Mouse (Mus musculus): Measurements from ENCODE around the gene Chrna10. TPM values are rescaled to one million over a fixed set of nuclear protein-coding genes. Genes with fewer than 3 reads are reported as not detected.

The Chrna10 gene
- polyA plus RNA-seq, 1 experiment from 2014 or later = not detected

DNA sequence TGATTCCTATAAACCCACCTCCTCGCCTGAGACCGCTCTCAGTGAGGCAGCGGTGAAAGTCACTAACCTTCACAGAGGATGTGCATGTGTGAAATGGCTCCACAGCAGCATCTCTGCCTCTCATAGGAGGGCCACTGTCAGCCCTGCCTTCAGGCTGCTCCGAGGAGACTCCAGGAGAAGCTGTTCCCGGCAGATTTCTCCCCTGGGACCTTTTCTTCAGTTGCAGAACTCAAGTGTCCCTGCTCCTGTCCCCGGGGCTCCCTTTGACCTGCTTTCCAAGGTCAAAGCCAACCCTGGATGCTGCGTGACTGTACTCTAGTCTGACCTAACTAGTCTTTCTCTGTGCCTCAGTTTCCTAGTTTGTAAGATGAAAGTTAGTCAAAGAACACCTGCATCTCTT is 7.5 kb downstream of the Chrna10 start, which contains the start of gene Art5:
Art5 (minus strand) TSS at position 319 of the 400 bp plus-strand sequence.
- no peaks in the 10 kb centered on the region for H3K36me3 ChIP-seq (ENCODE audit: control insufficient read depth, insufficient read depth, low read length)
- no peak for DNase-seq (ENCODE audit: low spot score)
- no peaks in the 10 kb centered on the region for H3K9me3 ChIP-seq (ENCODE audit: control insufficient read depth, low read length)
- H3K27me3 ChIP-seq (ENCODE audit: control insufficient read depth, insufficient read depth, low read length) = no peaks in the 10 kb centered on the region
- no peak within 1 kb of the TSS for H3K4me3 ChIP-seq (ENCODE audit: low read depth, low read length)
- 71% methylated on average over 7 of the region's 7 CpGs for WGBS
- H3K4me2 ChIP-seq (ENCODE audit: low read depth) = no peak within 1 kb of the TSS
- H3K4me1 ChIP-seq (ENCODE audit: control insufficient read depth, insufficient read depth, low read length) = no peaks in the 10 kb centered on the region
- no peak within 1 kb of the TSS for H3K27ac ChIP-seq (ENCODE audit: low read depth, low read length)
- ATAC-seq (ENCODE audit: insufficient read depth, low FRiP score, low TSS enrichment) = no peak
- no peak within 1 kb of the TSS for H3K9ac ChIP-seq (ENCODE audit: low read length)

DNA sequence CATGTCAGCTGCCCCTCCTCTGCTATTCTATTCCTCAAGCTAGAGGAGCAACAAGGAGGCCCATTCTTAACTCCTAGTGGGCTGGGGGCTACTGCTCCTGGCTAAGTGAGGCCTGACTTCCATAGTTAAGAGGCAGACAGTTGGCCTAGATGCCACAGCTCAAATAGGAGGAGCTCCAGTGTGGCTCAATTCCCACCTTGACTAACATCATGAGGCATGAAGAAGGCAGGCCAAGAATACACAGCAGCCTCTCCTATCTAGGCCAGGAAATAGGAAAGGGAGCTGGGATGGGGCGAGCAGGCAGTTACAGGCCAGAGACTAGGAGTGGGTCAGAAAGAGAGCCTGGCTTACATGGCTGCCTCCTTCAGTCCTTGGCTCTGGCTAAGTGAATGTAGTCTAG is 8.4 kb downstream of the Chrna10 start:
- H3K4me3 ChIP-seq (ENCODE audit: low read depth, low read length) = no peak overlapping the region
- DNase-seq (ENCODE audit: low spot score) (no peak), ATAC-seq (ENCODE audit: insufficient read depth, low FRiP score, low TSS enrichment) (no peak)
- H3K4me1 ChIP-seq (ENCODE audit: control insufficient read depth, insufficient read depth, low read length) = no peaks in the 10 kb centered on the region
- H3K27me3 ChIP-seq (ENCODE audit: control insufficient read depth, insufficient read depth, low read length) = no peaks in the 10 kb centered on the region
- no peak overlapping the region for H3K9ac ChIP-seq (ENCODE audit: low read length)
- no peaks in the 10 kb centered on the region for H3K9me3 ChIP-seq (ENCODE audit: control insufficient read depth, low read length)
- WGBS = 85% methylated on average over 1 of the region's 1 CpGs
- H3K27ac ChIP-seq (ENCODE audit: low read depth, low read length) = no peak overlapping the region
- H3K4me2 ChIP-seq (ENCODE audit: low read depth) = no peak overlapping the region
- H3K36me3 ChIP-seq (ENCODE audit: control insufficient read depth, insufficient read depth, low read length) = no peaks in the 10 kb centered on the region

DNA sequence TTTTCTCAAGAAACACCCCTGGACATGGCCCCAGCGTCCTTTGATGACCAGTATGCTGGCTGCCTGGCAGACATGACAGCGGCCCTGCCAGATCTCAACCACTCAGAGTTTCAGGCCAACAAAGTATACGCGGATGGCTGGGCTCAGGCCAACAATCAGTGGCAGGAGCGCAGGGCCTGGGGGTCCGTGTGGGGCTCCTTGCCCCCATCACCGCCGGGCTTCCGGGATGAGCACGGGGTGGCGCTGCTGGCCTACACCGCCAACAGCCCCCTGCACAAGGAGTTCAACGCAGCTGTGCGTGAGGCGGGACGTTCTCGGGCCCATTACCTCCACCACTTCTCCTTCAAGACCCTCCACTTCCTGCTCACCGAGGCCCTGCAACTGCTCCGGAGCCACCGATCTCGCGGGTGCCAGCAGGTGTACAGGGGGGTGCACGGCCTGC is 9.9 kb downstream of the Chrna10 start:
- peak overlapping the region; percentile 45 for H3K9ac ChIP-seq (ENCODE audit: low read length)
- ATAC-seq (ENCODE audit: insufficient read depth, low FRiP score, low TSS enrichment) (no peak), DNase-seq (ENCODE audit: low spot score) (no peak)
- no peaks in the 10 kb centered on the region for H3K9me3 ChIP-seq (ENCODE audit: control insufficient read depth, low read length)
- H3K4me1 ChIP-seq (ENCODE audit: control insufficient read depth, insufficient read depth, low read length) = no peaks in the 10 kb centered on the region
- H3K27ac ChIP-seq (ENCODE audit: low read depth, low read length) = no peak overlapping the region
- 28% methylated on average over 22 of the region's 23 CpGs for WGBS
- H3K36me3 ChIP-seq (ENCODE audit: control insufficient read depth, insufficient read depth, low read length) = no peaks in the 10 kb centered on the region
- peak overlapping the region; percentile 19; the same call in 1 of the 2 replicates for H3K4me3 ChIP-seq (ENCODE audit: low read depth, low read length)
- peak overlapping the region; percentile 42 for H3K4me2 ChIP-seq (ENCODE audit: low read depth)
- H3K27me3 ChIP-seq (ENCODE audit: control insufficient read depth, insufficient read depth, low read length) = no peaks in the 10 kb centered on the region

DNA sequence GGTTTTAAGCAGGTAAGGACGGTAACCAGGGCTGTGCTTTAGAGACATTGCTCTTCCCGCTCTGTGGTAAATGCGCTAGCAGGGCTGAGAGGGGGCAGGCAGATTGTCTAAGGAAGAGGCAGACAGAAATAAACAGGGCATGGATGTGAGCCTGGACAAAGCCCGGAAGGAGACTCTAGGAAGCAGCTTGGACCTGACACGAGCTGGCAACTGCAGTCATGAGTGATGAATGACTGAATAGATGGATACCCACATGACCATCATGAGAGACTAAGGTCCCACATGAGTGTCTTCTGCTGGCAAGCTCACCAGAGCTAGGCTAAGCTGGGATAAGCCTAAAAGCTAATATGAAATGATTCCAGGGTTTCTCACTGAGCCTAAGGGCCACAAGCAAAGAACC is 12.5 kb downstream of the Chrna10 start:
- DNase-seq (ENCODE audit: low spot score) = no peak
- Histone ChIP-seq H3K27me3 (ENCODE audit: control insufficient read depth, insufficient read depth, low read length) (no peaks in the 10 kb centered on the region), H3K4me2 (ENCODE audit: low read depth) (no peak overlapping the region), H3K4me3 (ENCODE audit: low read depth, low read length) (no peak overlapping the region), H3K4me1 (ENCODE audit: control insufficient read depth, insufficient read depth, low read length) (peaks cover 6% of the 10 kb centered on the region; the same call in 1 of the 2 replicates), H3K9ac (ENCODE audit: low read length) (no peak overlapping the region), H3K27ac (ENCODE audit: low read depth, low read length) (no peak overlapping the region), H3K36me3 (ENCODE audit: control insufficient read depth, insufficient read depth, low read length) (no peaks in the 10 kb centered on the region), H3K9me3 (ENCODE audit: control insufficient read depth, low read length) (no peaks in the 10 kb centered on the region)
- WGBS = 80% methylated on average over 5 of the region's 5 CpGs
- no peak for ATAC-seq (ENCODE audit: insufficient read depth, low FRiP score, low TSS enrichment)

DNA sequence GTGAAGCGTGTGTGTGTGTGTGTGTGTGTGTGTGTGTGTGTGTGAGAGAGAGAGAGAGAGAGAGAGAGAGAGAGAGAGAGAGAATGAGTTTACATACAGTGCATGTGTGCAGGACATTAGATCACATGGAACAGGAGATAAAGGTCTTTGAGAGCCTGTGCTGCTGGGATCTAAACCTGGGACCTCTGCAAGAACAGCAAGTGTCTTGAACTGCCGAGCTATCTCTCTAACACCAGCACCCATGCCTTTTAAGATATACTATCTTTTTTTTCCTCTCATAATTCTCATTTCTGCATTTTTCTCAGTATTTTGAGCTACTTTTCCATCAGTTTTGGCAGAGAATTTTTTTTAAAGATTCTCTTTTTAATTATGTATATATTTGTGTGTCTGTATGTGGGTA is 13.1 kb downstream of the Chrna10 start:
- no peak overlapping the region for H3K27ac ChIP-seq (ENCODE audit: low read depth, low read length)
- no peak overlapping the region for H3K4me2 ChIP-seq (ENCODE audit: low read depth)
- WGBS = 94% methylated on average over 2 of the region's 2 CpGs
- H3K4me3 ChIP-seq (ENCODE audit: low read depth, low read length) = no peak overlapping the region
- no peak for DNase-seq (ENCODE audit: low spot score)
- ATAC-seq (ENCODE audit: insufficient read depth, low FRiP score, low TSS enrichment) = no peak
- H3K4me1 ChIP-seq (ENCODE audit: control insufficient read depth, insufficient read depth, low read length) = peaks cover 6% of the 10 kb centered on the region; the same call in 1 of the 2 replicates
- H3K9me3 ChIP-seq (ENCODE audit: control insufficient read depth, low read length) = no peaks in the 10 kb centered on the region
- H3K27me3 ChIP-seq (ENCODE audit: control insufficient read depth, insufficient read depth, low read length) = no peaks in the 10 kb centered on the region
- no peak overlapping the region for H3K9ac ChIP-seq (ENCODE audit: low read length)
- H3K36me3 ChIP-seq (ENCODE audit: control insufficient read depth, insufficient read depth, low read length) = no peaks in the 10 kb centered on the region

DNA sequence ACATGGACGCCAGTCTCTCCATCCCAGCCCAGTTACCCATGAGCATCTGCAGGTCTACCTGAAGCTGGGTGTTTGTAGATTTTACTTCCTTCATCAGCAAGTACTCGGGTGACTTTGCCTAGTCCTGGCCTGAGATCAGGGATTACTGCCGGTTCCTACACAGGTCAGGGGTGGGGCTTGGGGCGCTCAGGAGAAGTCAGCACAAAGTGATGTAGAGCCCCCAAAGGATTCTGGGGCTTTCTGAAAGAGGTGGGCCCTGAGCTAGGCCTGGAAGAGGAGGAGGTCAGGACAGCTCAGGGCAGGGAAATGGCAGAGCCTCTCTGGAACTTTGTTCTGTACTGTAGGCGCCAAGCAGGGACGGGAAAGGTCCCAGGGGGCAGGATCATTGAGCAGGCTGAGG is 13.9 kb downstream of the Chrna10 start:
- Histone ChIP-seq H3K4me3 (ENCODE audit: low read depth, low read length) (no peak overlapping the region), H3K4me2 (ENCODE audit: low read depth) (no peak overlapping the region), H3K36me3 (ENCODE audit: control insufficient read depth, insufficient read depth, low read length) (no peaks in the 10 kb centered on the region), H3K9me3 (ENCODE audit: control insufficient read depth, low read length) (no peaks in the 10 kb centered on the region), H3K4me1 (ENCODE audit: control insufficient read depth, insufficient read depth, low read length) (peaks cover 6% of the 10 kb centered on the region; the same call in 1 of the 2 replicates), H3K27me3 (ENCODE audit: control insufficient read depth, insufficient read depth, low read length) (no peaks in the 10 kb centered on the region), H3K27ac (ENCODE audit: low read depth, low read length) (no peak overlapping the region), H3K9ac (ENCODE audit: low read length) (no peak overlapping the region)
- 43% methylated on average over 6 of the region's 6 CpGs for WGBS
- no peak for DNase-seq (ENCODE audit: low spot score)
- no peak for ATAC-seq (ENCODE audit: insufficient read depth, low FRiP score, low TSS enrichment)

DNA sequence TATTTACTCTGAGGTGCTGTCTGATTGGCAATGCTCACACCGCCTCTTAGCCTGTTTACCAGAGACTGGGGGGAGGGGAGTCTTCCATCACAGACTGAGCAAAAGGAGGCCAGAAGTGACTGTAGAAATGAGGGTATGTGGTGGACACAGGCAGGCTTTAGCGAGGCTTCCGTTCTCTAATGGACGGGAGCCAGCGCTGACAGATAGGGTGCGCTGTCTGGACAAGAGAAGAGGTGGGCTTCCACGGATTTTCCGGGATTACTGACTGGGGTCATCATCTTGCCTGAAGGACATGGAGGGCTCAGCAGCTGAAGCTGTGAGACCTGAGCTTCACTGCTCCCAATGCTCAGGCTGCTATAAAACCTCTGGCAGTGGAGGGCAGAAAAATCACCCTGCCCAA is 14.4 kb downstream of the Chrna10 start:
- H3K9me3 ChIP-seq (ENCODE audit: control insufficient read depth, low read length) = no peaks in the 10 kb centered on the region
- H3K4me2 ChIP-seq (ENCODE audit: low read depth) = no peak overlapping the region
- H3K4me3 ChIP-seq (ENCODE audit: low read depth, low read length) = no peak overlapping the region
- no peak overlapping the region for H3K9ac ChIP-seq (ENCODE audit: low read length)
- no peaks in the 10 kb centered on the region for H3K36me3 ChIP-seq (ENCODE audit: control insufficient read depth, insufficient read depth, low read length)
- 45% methylated on average over 8 of the region's 8 CpGs for WGBS
- H3K4me1 ChIP-seq (ENCODE audit: control insufficient read depth, insufficient read depth, low read length) = peaks cover 6% of the 10 kb centered on the region; the same call in 1 of the 2 replicates
- ATAC-seq (ENCODE audit: insufficient read depth, low FRiP score, low TSS enrichment) (no peak), DNase-seq (ENCODE audit: low spot score) (no peak)
- H3K27ac ChIP-seq (ENCODE audit: low read depth, low read length) = no peak overlapping the region
- H3K27me3 ChIP-seq (ENCODE audit: control insufficient read depth, insufficient read depth, low read length) = no peaks in the 10 kb centered on the region

DNA sequence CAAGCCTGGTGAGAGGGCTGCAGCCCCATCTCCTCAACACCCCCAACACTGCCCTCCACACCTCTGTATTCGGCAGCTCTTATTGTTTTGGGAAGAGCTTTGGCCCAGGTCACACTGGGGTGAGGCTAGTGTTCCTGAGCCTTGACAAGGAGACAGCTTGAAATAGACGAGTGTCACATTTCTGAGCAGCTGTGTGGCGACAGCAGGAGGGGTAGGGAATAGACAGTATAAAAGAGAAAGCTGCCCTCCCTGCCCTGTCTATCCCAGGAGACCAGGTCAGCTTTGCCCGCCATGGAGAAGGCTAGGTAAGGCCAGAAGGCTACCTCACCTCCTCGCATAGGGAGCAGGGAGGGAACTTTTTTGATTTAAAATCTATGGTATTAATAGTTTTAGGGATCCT is 15.1 kb downstream of the Chrna10 start, which contains the start of gene Art1:
Art1 (plus strand) TSS at position 257 of the 400 bp plus-strand sequence.
- no peak for ATAC-seq (ENCODE audit: insufficient read depth, low FRiP score, low TSS enrichment)
- Histone ChIP-seq H3K4me3 (ENCODE audit: low read depth, low read length) (no peak within 1 kb of the TSS), H3K4me2 (ENCODE audit: low read depth) (peak within 1 kb of the TSS; percentile 51; the same call in 1 of the 2 replicates), H3K9me3 (ENCODE audit: control insufficient read depth, low read length) (no peaks in the 10 kb centered on the region), H3K4me1 (ENCODE audit: control insufficient read depth, insufficient read depth, low read length) (peaks cover 6% of the 10 kb centered on the region; the same call in 1 of the 2 replicates), H3K27me3 (ENCODE audit: control insufficient read depth, insufficient read depth, low read length) (no peaks in the 10 kb centered on the region), H3K27ac (ENCODE audit: low read depth, low read length) (no peak within 1 kb of the TSS), H3K9ac (ENCODE audit: low read length) (no peak within 1 kb of the TSS), H3K36me3 (ENCODE audit: control insufficient read depth, insufficient read depth, low read length) (no peaks in the 10 kb centered on the region)
- 27% methylated on average over 5 of the region's 5 CpGs for WGBS
- DNase-seq (ENCODE audit: low spot score) = no peak

DNA sequence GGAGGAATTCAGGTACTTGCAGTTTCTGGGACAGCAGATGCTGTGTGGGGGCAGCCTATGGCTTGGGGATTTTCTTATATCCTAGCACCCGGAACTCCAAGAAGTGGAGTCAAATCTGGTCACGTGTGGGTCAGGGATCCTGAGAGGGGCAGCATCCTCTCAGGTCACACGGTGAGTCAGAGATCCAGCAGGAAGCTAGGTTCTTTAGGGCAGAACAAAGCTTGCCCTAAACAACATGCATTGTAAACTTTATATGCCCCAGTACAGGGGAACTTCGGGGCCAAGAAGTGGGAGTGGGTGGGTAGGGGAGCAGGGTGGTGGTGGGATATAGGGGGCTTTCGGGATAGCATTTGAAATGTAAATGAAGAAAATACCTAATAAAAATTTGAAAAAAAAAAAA is 15.8 kb downstream of the Chrna10 start:
- ATAC-seq (ENCODE audit: insufficient read depth, low FRiP score, low TSS enrichment) = no peak
- DNase-seq (ENCODE audit: low spot score) = no peak
- Histone ChIP-seq H3K27ac (ENCODE audit: low read depth, low read length) (no peak overlapping the region), H3K4me1 (ENCODE audit: control insufficient read depth, insufficient read depth, low read length) (peaks cover 6% of the 10 kb centered on the region; the same call in 1 of the 2 replicates), H3K9ac (ENCODE audit: low read length) (no peak overlapping the region), H3K36me3 (ENCODE audit: control insufficient read depth, insufficient read depth, low read length) (no peaks in the 10 kb centered on the region), H3K4me3 (ENCODE audit: low read depth, low read length) (no peak overlapping the region), H3K4me2 (ENCODE audit: low read depth) (no peak overlapping the region), H3K9me3 (ENCODE audit: control insufficient read depth, low read length) (no peaks in the 10 kb centered on the region), H3K27me3 (ENCODE audit: control insufficient read depth, insufficient read depth, low read length) (no peaks in the 10 kb centered on the region)
- WGBS = 32% methylated on average over 5 of the region's 5 CpGs

Data from neural tube, embryonic 11.5 days (tissue).